Mouse (Mus musculus) cerebellum, adult 18-20 months (tissue): Measurements from ENCODE around the gene Tiam1.
A peak's percentile ranks its signal among the peaks of the same experiment; 100 is the strongest.

Experiments used
- DNase-seq, 2 experiments: peaks; one replicate each; pipeline ENCODE4 v3.0.0; 2021

Tiam1 gene

DNA sequence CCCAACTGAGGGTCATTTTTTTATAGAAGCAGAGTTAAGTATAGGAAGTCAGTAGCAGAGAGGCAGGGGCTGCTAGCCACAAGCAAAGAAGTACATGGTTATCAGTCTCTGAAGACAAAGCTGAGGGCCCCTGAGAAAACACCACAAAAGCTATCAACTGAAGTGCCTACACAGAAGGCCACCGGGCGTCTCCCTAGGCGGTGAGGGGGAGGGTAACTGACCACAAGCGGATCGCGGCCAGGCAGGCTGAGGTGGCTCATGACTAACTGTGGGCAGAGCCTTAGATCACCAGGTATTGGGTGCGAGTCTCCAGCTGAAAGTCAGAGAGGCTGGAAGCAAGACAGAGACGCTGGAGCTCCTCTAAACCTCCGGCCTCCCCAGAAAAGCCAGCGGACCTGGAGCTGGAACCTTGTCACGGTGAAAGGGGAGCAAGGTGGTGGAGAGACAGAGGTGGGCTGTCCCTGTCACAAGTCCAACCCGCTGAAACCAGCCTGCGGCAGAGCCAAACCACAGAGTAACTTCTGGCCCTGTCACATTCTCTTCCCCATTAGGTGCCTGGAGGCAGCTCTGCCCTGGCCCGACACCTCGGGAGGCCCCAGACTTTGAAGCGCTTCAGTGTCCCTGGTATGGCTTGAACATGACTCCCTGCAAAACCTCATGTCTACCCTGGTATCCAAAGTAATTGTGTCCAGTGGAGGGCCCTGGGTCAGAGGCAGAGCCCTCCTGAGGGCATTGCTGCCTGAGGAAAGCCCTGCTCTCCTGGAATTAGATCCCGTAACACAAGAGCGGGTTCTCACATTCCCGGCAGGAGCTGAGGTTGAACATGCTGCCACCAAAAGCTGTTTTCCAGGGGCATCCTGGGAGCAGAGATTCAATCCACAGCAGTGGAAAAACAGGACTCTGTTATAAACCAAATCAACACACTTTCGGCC is 271.3 kb downstream of the Tiam1 start:
- no peak for DNase-seq

DNA sequence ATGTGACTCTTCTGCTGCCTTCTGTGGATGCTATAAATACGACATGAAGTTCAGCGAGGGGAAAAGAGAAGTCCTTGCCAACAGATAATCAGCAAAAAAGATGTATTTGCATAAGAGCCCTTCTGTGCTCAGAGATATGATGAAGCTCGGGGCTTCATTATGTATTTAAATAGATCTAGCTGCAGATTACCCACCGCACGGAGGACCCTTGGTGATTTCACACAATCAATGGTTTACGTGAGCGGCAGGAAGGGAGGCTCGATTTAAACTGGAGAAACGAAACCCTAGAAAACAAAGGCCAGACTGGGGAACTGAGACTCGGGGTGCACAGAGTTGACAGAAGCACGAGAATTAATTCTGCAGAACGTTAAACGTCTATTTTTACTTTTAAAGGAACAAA is 272.2 kb downstream of the Tiam1 start:
- DNase-seq, result no peak

DNA sequence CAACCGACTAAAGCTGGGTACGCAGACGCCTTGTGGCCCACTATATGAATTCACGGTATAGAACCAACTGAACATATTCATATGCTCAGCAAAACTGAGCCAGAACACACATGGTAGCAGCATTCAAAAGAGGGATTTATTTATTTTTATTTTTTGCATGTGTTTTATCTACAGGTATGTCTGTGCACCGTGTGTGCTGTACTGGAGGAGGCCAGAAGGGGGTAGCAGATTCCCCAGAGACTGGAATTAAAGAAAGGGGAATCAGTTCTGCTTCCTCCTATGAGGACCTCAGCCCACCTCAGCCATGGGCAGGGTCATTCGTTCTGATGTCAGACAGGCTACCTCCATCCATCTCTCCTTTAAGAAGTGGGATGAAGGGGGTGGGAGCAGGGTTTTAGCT is 273.5 kb downstream of the Tiam1 start:
- DNase-seq, result no peak

DNA sequence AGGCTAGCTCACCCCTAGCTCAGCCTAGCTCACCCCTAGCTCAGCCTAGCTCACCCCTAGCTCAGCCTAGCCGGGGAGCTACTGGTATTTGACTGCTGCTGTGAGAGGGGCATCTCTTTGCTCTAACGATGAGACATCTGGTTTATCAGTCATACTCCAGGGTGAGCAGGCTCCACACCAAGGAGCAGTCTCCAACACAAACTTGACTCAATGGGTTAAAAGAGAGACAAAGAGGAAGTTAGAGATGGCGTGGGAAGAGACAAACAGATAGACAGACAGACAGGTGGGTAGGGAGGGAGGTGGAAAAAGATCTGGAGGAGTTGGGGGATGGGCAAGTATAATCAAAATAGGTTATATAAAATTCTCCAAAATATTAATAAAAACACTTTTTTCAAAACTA is 275.1 kb downstream of the Tiam1 start:
- no peak for DNase-seq

DNA sequence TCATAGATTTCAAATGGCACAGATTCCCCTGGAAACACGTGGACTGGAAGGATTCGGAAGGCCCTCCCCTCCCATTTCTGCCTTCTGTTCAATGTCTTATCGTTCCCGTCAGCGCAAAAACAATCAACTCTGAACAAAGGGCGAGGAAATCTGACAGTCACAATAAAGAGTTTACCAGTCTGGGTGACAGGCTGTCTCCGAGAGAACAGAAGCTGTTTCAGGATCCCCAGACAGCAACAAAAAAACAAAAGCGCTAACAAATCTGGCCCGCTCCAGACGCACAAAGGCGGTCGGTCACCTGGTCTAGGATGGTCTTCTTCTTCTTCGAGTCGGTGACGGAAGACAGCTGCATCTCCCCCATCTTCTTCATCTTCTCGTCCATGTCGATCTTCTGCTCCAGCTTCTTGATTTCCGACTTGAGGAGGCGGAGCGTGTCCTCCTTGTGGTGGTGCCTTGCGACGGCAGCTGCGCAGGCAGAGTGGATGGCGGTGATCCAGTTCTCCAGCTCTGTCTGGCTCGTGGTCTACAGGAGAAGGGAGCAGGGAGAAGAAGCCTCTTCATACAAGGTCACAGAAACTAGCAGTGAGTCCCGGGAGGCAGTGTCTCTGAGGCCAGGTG is 276.2 kb downstream of the Tiam1 start:
- DNase-seq, result no peak

DNA sequence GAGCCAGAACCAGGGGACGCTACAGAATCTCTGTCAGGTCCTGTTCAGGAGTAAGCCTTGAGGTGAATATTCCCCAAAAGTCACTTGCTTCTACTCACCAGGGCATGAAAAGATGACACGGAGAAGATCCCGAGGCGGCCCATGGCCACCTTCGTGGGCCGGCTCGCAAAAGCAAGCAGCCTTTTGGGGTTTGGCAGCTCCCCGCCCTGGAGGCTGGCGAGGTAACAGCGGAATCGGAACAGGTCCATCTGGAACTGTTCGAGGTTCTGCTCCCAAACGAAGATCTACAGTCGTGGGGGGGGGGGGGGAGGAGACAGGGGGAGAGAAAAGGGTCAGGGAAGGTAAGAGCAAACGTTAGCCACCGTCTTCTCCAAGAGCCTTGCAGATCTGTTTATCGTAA is 278.4 kb downstream of the Tiam1 start:
- DNase-seq, result peak; percentile 72 to 78

DNA sequence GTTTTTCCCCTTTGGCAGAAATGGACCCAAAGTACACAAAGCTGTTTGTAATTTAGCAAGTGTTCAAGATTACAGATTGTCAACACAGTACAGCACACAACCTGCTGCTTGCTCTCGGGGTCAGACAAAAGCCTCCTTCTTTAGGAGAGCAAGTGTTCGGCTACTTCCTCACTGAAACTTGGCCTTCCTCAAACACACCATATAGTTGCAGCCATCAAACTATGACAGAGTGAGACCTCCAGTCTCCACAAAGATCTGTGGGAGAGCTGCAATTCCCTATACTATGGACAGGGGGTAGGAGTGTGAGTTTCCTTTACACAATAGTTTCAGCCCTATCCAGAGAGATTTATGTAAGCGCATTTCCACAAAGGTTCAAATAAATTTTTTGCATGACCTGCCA is 278.9 kb downstream of the Tiam1 start:
- DNase-seq, result no peak

DNA sequence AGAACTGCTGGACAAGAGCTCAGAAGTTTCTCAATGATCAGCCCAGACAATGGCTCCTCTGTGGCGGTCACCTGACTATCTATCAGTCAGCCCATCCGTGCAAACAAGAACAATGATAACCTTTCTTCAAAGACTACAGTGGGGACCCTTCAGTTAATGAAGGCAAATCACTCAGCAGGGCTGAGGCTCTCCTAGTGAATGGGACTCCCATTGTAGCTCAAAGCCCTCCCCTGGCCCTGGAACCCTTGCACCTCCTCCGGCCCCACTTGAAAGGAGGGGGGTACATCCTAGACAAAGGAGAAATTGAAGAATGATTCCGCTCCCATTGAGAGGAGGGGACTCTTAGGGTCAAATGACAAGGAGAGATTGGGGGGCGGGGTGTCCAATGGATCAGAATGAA is 280.3 kb downstream of the Tiam1 start:
- DNase-seq, result no peak

DNA sequence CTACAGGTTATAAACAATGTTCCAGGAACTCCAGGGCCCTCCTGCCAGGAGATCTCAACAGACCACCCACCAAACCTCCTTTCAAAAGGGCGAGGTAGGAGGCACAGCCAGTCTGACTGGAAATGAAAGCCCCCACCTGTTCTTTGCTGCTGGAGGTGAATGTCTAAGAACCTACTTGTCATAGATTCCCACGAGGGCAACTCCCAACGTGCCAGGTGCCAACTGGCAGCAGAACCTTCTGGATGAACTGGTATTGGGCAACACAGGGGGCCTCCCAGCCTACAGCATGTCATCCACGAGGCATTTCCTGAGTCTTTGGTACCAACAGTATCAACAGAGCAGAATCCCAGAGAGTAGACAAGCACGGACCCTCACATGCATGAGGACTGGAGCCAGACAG is 282.0 kb downstream of the Tiam1 start:
- no peak for DNase-seq

DNA sequence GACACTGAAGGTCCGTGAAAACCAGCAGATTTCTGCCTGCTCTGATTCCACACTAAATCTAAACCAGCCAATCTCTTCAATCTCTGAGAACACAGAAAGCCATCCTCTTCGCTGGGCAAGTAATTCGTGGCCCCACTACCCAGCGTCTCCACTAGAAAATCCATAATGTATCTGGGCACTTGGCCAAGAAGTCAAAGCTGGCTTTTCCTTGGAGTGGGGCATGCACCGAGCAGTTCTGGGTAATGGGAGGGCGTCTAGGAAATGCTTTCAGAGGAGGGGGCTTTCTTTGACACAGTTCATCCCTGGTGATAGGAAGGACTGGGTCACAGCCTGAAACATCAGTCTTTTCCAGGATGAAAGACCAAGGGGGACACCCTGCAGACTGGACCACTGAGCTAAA is 282.9 kb downstream of the Tiam1 start:
- no peak for DNase-seq

DNA sequence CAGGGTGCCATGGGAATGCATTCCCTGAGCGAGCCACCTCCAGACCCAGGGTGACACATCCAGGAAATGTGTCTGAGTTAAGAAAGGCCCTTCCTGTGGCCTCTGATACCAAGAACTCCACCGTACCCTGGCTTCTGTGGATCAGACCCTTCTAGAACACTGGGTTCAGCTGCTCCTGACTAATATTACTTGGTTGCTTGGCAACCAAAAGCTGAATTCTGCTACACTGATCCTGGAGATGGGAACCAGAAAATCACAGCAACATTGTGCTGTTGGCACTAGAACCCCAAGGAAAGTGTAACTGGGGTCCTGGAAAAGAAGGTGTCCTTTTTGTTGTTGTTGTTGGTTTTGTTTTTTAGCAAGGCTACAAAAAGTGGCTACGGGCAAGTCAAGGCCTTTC is 285.9 kb downstream of the Tiam1 start:
- DNase-seq, result no peak

DNA sequence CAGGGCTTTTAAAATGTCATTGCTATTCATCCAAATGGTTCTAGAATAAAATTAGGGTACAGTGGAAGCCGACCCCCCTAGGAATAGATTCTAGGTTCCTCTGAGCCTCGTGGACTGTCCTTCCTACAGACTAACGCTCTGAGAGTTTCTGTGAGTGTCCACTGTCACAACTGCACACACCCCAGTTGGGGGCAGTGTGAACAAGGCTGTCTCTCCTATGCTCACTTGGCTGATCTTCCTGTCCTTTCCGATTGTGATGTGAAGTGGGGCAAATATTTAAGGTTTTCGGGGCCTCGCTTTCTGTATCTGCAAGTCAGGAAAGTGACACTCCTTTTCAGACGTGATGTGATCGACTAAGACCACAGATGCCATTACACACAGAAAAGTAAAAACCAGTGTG is 288.8 kb downstream of the Tiam1 start:
- DNase-seq, result peak; percentile 53

DNA sequence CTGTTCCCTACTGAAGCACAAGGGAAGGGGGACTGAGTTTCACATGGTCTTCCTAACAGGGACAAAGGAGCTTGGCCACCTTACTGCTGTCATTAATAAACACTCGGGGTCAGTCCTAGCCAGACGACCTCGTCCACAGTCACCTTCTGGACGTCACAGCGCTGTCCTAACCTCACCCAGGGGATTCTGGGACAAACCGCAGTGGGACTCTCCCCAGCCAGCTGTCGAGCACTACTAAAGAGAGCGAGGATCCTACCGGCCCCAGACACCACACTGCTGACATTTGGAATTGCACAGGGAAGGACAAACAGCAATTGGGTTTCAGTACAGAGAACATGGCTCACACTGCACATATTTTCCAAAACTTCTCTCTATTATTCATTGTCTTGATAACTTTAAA is 292.2 kb downstream of the Tiam1 start:
- no peak for DNase-seq

DNA sequence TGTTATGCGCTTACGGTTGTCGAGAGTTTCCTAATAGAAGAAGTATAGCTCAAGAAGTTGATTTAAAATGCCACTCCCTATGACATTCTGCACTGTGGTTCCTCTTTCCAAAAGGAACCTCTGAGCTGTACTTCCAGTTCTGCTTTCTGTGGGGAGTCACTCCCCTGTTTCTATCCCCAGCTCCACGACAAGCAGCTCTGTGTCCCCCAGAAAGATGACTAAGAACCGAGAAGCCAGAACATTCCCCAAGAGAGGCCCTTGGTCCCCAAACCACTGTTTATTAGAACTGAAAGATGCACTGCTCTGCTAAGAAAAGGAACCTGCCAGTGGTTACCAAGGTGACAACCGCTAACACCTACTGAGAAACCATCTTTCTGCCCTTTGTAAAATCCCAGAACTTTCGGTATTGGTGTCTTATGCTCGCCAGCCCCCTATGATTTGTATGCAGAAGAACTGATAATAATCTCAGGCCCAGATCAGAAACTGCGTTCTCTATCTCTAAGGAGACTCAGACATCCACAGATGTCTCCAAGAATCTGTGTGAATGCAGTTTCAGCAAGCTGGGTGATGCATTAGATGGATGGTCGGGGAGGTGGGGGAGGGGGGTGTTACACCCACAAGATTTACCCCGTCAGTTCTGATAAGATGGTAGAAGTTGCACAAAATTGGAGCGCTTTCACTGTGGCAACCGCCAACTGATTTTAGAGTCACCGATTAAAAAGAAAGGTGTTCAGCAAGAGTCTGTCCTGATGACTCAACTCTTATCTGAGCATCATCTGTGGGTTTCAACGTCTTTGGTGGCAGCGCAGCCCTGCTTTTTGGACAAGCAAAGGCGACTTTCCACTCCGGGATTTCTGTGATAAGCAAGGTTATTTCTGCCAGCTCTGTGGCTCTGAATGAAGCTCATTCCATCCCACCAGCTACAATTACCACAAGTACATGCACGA is 294.6 kb downstream of the Tiam1 start:
- no peak for DNase-seq

DNA sequence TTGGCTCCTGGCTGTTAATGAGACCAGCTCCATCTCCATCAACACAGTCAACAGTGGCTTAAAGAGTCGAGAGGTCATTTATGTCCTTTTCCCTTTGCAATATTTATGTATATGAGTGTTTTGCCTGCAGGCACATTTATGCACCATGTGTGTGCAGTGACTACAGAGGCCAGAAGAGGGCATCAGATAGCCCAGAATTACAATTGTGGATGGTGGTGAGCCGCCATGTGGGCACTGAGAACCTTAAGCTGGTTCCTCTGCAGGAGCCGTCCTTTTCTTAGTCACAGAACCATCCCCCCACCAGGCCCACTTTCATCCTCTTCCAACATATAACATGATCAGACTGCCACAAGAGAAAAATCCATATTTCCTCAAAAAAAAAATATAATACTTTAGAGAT is 295.4 kb downstream of the Tiam1 start:
- DNase-seq, result no peak

DNA sequence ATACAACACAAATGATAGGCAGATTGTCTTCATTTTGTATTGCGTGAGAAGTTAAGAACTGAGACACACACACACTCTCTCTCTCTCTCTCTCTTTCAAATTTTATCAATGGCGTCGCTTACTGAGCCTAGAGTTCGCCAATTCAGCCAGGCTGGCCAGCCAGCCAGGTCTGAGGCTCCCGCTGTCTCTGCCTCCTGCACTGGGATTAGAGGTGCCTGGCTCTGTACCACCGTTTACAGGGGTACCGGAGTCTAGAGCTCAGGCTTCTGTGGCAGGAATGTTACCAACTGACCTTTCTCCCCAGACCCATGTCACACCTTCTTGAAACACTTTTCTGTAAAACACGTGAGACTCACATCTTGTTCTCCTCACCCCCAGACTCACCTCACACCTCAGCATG is 298.1 kb downstream of the Tiam1 start:
- peak; percentile 56 to 58 for DNase-seq

DNA sequence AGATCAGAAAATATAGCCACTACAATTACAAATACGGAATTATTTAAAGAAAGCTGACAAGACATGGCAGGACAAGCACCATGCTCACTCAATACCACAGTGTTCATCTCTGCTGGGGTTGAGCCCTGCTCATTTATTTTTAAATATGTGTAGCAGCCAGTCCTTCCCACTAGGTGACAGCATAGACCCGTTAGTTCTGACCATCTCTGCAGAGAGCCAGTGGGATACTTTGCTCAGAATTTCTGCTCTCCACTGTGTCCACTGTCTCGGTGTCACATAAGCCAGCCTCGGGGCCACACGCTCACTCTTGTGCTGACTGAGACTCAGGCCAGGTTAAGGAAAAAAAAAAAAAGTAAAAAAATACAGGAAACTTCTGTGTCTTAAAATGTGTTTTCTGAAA is 299.0 kb downstream of the Tiam1 start:
- DNase-seq, result peak; percentile 74 to 76

DNA sequence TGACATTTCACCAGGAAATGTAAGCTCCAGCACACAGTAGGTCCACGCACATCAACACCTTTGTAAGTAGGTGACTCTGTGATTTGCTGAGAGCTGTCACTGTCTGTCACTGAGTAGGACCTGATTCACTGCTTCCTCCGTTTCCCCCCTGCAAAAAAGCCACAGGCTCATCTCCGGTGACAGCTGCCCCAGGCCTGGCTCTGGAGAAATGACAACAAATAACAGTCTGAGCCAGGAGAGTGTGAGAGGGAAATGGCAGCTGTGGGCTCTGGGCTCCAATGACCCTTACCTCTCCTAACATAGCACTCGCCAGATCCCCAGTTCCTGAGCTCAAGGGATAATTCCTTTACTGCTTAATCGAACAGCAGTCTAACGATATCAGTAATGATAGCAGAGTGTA is 301.7 kb downstream of the Tiam1 start:
- DNase-seq, result peak in 1 of 2 experiments; percentile 46

DNA sequence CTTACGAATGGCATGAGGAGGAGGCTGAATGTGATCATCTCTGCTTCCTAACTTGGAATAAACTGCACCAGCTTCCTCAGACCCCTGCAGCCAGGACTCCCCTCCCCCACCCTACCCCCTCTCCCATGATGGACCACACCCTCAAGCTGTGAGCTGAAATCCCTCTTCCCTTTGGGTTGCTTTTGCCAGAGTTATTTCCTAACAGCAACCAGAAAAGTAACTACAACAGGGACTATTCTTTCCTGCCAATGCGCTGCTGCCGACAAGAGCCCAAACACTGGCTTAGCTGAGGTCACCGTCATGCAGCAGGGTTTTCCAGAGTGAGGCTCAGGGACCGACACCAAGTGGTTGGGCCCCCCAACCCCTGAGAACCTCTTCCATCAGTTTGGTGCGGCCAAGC is 303.2 kb downstream of the Tiam1 start:
- DNase-seq, result no peak

DNA sequence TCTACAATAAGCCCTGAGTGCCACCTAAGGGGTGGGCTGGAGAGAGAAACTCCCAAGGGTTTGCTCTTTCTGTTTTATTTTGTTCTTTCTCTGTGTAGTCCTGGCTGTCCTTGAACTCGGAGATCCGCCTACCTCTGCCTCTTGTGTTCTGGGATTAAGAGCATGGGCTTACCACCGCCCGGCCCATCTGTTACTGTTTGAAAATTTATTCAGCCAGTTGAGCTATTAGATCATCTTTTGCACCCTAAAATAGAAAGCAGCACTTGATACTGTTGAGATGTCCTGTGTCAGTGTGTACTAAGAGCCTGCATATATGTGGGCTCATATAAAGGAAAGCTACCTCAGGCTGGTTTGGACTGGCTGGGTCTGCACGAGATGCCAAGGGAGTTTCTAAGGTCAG is 303.7 kb downstream of the Tiam1 start:
- DNase-seq, result peak in 1 of 2 experiments; percentile 46

DNA sequence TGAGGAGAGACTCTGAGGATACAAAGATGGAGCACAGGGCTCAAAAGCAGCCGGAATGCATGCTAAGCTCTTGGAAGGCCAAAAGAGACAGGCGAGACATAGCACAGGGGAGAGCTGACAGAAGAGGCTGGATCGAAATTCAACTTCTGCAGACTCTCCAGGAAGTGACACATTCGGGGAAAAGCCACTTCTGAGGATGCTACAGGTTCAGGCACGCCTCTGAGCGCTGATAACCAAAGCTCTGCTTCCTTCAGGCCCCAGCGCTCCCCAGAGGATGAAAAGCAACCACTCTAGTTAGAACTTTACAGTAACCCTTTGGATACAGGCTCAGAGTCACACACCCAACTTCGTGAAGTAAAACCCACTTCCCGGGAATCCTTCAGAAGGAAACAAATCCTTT is 306.5 kb downstream of the Tiam1 start:
- no peak for DNase-seq

DNA sequence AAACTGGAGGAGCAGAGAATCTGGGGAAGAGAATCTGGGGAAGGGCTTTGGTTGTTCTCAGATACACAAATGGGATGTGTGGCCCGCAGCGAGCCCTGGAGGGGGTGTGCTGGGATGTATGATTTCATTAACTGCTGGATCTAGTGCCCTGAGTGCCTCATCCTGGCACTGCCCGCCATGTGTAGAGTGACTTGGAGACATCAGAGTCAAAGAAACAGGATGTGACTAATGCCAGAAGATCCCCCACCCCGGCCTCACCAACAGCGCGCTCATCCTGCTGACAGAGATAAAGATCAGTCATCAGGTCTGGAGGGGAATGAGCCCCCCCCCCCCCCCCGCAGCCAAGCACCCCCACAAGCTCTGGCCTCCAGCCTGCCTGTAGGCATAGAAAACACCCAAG is 308.0 kb downstream of the Tiam1 start:
- DNase-seq, result no peak

DNA sequence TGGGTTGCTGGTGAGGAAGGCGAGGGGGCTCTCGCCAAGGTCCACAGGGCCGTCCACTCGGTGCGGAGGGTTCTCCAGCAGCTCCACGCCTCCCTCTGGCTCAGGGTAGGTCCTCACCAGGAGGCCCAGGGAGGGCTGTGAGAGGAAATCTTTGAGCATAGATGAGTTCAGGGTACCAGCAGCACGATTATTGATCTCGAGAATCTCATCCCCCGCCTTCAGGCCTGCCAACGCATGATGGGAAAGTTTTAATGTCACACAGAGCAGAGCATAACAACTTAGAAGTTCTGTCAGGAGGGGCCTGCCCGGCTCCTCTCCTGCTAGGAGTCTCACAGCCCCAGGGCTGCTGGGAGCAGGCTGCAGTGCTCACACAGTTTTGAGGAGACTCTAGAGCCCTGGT is 310.6 kb downstream of the Tiam1 start:
- DNase-seq, result no peak
